Mouse (Mus musculus) C2C12 (cell line): ENCODE measurements around the gene Cx3cl1.

ENCODE experiments used
- CEBPB ChIP-seq: IDR thresholded peaks from one replicate; pipeline ENCODE4 v1.6.1; 2011; ENCODE audit warnings: low read depth, mild to moderate bottlenecking, control low read depth, moderate library complexity
- CTCF ChIP-seq: IDR thresholded peaks from one replicate; pipeline ENCODE4 v1.5.1; 2011; ENCODE audit not compliant: control insufficient read depth, insufficient read depth, insufficient read length
- FOSL1 ChIP-seq: IDR thresholded peaks from one replicate; pipeline ENCODE4 v1.8.0; 2011; ENCODE audit warnings: mild to moderate bottlenecking, low read length; ENCODE audit not compliant: poor library complexity, insufficient read depth, severe bottlenecking
- MAX ChIP-seq: IDR thresholded peaks from one replicate; pipeline ENCODE4 v1.6.1; 2011; ENCODE audit warnings: mild to moderate bottlenecking, control low read depth
- MYOD1 ChIP-seq: IDR thresholded peaks from one replicate; pipeline ENCODE4 v1.6.1; 2011; ENCODE audit warnings: low read depth; ENCODE audit not compliant: control insufficient read depth, insufficient read length
- MYOG ChIP-seq: IDR thresholded peaks from one replicate; pipeline ENCODE4 v1.6.1; 2011; ENCODE audit not compliant: control insufficient read depth, insufficient read length; ENCODE audit errors: extremely low read depth
- USF1 ChIP-seq: IDR thresholded peaks from one replicate; pipeline ENCODE4 v1.6.1; 2011; ENCODE audit warnings: low read depth, mild to moderate bottlenecking, control low read depth, moderate library complexity

GRCm38 (mm10) chr8:94778036-94778435, 6.2 kb downstream of the Cx3cl1 start:
- no peak for TF ChIP-seq CTCF
- no peak for TF ChIP-seq USF1
- TF ChIP-seq CEBPB = no peak
- no peak for TF ChIP-seq FOSL1
- no peak for TF ChIP-seq MYOD1
- TF ChIP-seq MYOG = no peak
- no peak for TF ChIP-seq MAX
